Mouse (Mus musculus) urinary bladder, postnatal 10 days (tissue): Measurements from ENCODE around the gene Pkd1l2.

Experiments
- DNase-seq: peaks from one replicate; pipeline ENCODE4 v3.0.0; 2022; ENCODE audit warnings: low spot score

Gene Pkd1l2

GRCm38 (mm10) chr8:117033393-117033792 lies 48.9 kb downstream of the Pkd1l2 start:
- no peak for DNase-seq

- DNase-seq = no peak
These were observed 49.6 kb downstream of the Pkd1l2 start for GRCm38 (mm10) chr8:117032609-117033008.

GRCm38 (mm10) chr8:117031476-117031875 lies 50.8 kb downstream of the Pkd1l2 start:
- DNase-seq = no peak

GRCm38 (mm10) chr8:117028686-117029085 lies 53.6 kb downstream of the Pkd1l2 start:
- DNase-seq = no peak

- DNase-seq = no peak
These were observed 54.6 kb downstream of the Pkd1l2 start for GRCm38 (mm10) chr8:117027601-117028000.

- DNase-seq = no peak
These were observed 59.8 kb downstream of the Pkd1l2 start for GRCm38 (mm10) chr8:117022297-117022993.

GRCm38 (mm10) chr8:117019323-117020275 lies 62.6 kb downstream of the Pkd1l2 start:
- DNase-seq = no peak

GRCm38 (mm10) chr8:117017896-117018295 lies 64.4 kb downstream of the Pkd1l2 start:
- no peak for DNase-seq

- no peak for DNase-seq
These were observed 65.2 kb downstream of the Pkd1l2 start for GRCm38 (mm10) chr8:117017006-117017405.

GRCm38 (mm10) chr8:117015670-117016069 lies 66.6 kb downstream of the Pkd1l2 start:
- DNase-seq = no peak

GRCm38 (mm10) chr8:117011366-117011765 lies 70.9 kb downstream of the Pkd1l2 start:
- DNase-seq = no peak

- DNase-seq = no peak
These were observed 88.1 kb downstream of the Pkd1l2 start for GRCm38 (mm10) chr8:116994016-116994716.

GRCm38 (mm10) chr8:116993095-116993867 lies 89.0 kb downstream of the Pkd1l2 start, which contains the start of gene Gcsh:
Gene Gcsh, minus strand, starts transcription at chr8:116993537.
- peak; percentile 96 for DNase-seq

GRCm38 (mm10) chr8:116992176-116992971 lies 89.9 kb downstream of the Pkd1l2 start:
- no peak for DNase-seq

GRCm38 (mm10) chr8:116991241-116991640 lies 91.0 kb downstream of the Pkd1l2 start:
- no peak for DNase-seq

- no peak for DNase-seq
These were observed 92.4 kb downstream of the Pkd1l2 start for GRCm38 (mm10) chr8:116989842-116990241.

- DNase-seq = no peak
These were observed 102.1 kb downstream of the Pkd1l2 start for GRCm38 (mm10) chr8:116980117-116980516.

GRCm38 (mm10) chr8:116978631-116979256 lies 103.5 kb downstream of the Pkd1l2 start, which contains the start of gene 1700030J22Rik:
Gene 1700030J22Rik, minus strand, starts transcription at chr8:116978959.
- DNase-seq = peak; percentile 89

- no peak for DNase-seq
These were observed 104.2 kb downstream of the Pkd1l2 start for GRCm38 (mm10) chr8:116978052-116978451.

GRCm38 (mm10) chr8:116975606-116976005 lies 106.6 kb downstream of the Pkd1l2 start:
- no peak for DNase-seq
